Mouse (Mus musculus) heart, adult 11 months (tissue): ENCODE data around the gene Ubr2.

Experiments
- DNase-seq: peaks from one replicate; pipeline ENCODE4 v3.0.0; 2022

Gene Ubr2

GRCm38 (mm10) chr17:47009898-47010721, at the start of gene Ubr2:
Ubr2 (minus strand) TSS chr17:47010556.
- DNase-seq: peak; percentile 100

DNA sequence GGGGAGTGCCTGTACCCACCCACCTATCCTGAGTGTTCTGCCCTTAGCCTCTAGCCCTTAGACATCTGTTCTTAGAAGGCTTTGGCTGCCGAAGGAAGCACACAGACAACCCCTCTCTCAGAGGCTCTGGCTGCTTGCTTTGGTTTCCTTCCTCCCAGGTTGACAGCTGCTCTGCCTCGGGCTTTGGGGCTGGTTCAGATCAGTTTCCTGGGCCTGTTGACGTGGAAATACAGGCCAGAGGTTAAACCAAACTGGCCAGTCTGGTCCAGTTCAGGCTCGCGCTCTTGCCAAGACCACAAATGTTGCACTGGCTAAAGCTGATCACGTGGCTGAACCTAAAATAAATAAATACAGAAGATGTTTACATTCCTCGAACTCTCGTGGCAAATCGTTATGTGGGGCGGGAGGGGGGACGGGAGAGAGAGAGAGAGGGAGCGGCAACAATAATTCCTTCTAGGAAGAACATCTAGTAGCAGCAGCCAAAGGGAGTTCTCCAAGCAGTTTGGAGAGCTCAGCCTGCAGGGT, 49.5 kb upstream of the Ubr2 start:
- DNase-seq: peak; percentile 98

GRCm38 (mm10) chr17:47057966-47058365, 47.6 kb upstream of the Ubr2 start:
- peak; percentile 66 for DNase-seq

GRCm38 (mm10) chr17:47056476-47056875, 46.1 kb upstream of the Ubr2 start:
- DNase-seq: peak; percentile 49

DNA sequence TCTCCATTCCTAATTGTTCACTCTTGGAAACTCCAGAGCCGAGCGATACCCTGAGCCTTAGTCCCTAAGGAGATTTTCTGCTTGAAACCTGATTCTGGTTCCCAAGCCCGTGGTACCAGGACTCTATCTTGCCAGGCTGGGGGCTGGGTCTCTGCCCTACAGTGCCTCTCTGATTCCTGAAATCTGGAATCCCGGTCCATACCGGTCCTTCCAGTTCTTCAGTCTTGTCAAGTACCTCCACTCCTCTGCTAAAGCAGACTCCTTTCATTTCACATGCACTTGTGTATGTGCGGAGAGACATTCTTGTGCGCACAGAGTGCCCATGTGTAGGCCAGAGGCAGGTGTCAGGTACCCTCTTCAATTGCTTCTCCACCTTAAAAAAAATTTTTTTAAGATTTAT, 44.8 kb upstream of the Ubr2 start:
- no peak for DNase-seq

GRCm38 (mm10) chr17:47054613-47055012, 44.3 kb upstream of the Ubr2 start:
- peak; percentile 93 for DNase-seq

- peak; percentile 39 for DNase-seq
These were observed 40.3 kb upstream of the Ubr2 start for GRCm38 (mm10) chr17:47050678-47051077.

DNA sequence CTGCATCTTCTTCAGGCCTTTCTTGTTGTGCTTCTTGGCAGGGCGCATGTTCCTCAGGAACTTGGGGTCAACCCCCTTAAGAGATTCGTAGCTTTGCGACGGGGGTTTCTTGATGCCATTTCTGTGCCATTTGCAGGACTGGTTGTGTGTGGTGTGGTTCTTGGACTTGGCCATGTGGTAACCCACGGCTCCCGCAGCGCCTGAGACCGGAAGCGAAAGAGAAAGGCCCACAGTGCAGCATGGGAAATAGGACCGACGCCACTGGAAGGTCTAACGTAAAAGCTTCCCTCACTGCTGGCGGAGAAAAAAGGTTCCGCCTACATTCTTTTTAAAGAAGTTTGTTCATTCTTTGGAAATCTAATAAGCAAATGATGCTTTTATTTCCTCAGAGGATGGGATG, 32.5 kb upstream of the Ubr2 start:
- peak; percentile 78 for DNase-seq

DNA sequence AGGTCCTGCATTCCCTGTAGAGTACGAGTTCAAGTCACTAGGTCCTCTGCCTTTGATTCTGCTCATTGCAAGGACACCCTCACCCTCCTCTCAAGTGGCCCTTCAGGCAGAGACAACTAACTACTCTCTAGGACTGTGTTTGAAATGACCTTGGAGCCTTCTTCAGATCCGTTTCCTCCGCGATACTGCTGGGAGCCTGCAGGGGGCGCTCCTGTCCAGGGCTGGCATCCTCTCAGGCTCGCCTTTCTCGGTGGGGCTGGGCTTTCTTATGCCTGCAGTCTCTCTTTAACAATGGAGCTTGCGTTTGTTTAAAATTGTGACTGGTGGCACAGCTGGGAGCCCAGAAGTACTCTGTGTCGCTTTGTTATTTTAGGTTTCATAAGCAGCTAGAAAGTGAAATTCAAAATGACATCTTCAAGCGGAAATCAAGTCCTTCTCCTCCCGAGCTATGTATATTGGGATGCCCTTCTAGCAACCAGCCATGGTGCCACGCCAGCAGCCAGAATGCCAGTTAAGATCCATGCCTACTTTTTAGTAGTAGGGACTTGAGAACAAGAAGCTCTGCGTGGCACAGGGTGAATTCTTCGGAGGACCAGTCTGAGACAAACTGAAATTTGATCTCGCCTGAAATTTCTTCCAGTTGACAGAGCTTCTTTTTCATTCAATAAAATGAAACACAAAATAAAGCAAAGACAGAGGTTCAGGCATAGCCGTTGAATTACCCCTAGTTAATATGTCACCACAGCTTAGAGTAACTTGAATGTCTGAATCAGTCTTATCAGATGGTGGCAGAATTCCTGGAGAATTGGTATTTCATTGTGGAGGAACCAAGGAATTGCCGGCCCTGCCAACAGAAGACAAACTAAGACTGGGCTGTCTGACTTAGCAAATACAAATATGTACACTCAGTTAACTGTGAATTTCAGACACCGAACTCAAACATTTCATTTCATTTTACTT, 28.8 kb upstream of the Ubr2 start:
- peak; percentile 97 for DNase-seq

DNA sequence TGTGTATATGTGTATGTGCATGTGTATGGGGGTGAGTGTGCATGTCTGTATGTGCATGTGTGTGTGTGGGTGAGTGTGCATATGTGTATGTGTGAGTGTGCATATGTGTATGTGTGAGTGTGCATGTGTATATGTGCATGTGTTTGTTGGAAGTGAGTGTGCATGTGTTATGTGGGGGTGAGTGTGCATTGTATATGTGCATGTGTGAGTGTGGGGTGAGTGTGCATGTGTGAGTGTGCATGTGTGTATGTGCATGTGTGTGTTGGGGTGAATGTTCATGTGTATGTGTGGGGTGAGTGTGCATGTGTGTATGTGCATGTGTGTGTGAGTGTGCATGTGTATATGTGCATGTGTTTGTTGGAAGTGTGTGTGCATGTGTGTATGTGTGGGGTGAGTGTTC, 24.2 kb upstream of the Ubr2 start:
- DNase-seq: peak; percentile 74

- peak; percentile 87 for DNase-seq
These were observed 23.3 kb upstream of the Ubr2 start for GRCm38 (mm10) chr17:47033643-47034042.

DNA sequence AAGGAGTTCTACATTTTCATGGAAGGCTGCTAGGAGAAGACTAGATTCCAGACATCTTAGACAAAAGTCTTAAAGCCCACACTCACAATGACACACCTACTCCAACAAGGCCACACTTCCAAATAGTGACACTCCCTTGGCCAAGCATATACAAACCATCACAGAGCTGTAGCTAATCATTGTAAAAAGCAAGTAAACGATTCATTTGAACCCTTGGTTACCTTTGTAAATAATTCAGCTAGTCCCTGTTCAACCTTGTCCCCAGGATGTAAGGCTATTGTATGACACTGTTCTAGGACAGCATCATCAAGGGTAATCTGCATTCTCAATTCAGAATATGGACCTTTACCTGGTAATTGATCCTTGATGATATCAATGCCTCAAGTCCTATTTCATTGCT, 14.4 kb upstream of the Ubr2 start:
- DNase-seq: peak; percentile 51

DNA sequence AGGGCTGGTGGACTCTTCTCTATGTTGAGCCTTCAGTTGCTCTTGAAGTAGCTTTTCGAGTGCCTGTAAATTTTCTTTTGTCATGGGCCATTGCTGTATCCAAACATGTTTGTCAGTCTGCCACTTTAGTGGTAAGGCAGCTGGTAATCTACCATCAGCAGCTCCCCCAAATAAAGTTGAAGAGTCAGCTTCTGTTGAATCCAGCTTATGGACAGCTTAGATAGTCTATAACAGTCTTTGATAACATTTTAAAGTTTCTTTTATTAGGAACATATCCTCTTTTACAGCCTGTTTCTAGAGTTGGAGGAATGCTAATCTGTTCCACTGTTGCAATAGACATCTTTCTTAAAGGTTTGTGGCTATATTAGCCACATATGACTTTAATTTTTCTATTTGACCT, 13.0 kb upstream of the Ubr2 start:
- DNase-seq: no peak

DNA sequence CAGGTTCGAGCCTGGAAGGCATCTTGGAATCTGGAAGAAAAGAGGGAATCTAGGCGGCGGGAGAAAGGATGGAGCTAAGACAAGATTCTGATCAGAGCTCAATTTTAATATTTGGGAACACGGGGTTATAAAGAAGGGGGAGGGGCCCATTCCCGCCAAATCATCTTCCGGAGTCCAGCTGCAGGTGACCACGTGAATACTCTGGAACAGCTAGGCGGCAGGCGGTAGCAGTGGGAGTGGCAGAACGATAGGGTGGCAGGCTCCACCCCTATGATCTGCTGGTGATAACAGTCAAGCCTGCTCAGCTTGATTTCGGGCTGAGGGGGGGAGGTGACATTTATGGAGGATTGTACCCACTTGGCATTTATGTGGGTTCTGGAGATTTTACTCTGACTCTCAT, 2.5 kb upstream of the Ubr2 start:
- DNase-seq: peak; percentile 87

GRCm38 (mm10) chr17:47011661-47012043, 1.3 kb upstream of the Ubr2 start:
- peak; percentile 75 for DNase-seq

GRCm38 (mm10) chr17:47010722-47011660, 635 bp upstream of the Ubr2 start:
- DNase-seq: peak; percentile 98

DNA sequence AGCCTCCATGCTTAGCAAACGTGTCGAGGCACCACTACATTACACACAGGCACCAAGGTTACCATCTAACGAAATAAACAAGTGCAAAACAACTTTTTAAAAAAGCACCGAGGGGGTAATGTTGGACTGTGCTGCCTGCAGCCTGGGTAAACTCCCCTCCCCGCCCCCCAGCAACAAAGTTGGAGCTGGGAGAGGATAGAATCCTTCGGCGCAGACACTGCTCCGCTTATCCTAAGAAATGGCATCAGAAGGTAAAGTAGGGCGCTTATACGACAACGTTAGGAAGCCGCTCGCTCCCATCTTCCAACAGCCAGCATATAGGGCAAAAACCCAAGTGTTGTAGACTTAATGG, 834 bp downstream of the Ubr2 start:
- DNase-seq: no peak

DNA sequence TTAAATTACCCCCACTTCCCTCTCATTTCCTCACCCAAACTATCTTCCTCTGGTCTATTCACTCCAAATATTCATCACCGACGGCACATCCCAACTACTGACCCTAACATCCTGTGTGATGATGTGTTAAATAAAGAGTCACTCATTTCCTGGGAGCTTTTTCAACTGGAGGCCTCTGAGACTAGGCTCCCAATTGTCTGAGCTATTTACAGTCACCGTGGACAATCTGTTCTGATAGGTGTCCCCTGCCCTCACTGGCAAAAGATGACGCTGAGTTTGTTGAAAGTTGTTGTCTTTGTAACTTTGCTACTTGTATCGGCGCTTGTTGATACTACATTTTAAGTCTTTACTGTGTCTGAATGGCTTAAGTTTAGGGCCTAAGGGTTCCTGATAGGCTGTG, 1.3 kb downstream of the Ubr2 start:
- peak; percentile 93 for DNase-seq

- DNase-seq: peak; percentile 63
These were observed 1.9 kb downstream of the Ubr2 start for GRCm38 (mm10) chr17:47008506-47008905.

GRCm38 (mm10) chr17:47006741-47007140, 3.6 kb downstream of the Ubr2 start:
- peak; percentile 89 for DNase-seq

- peak; percentile 93 for DNase-seq
These were observed 4.5 kb downstream of the Ubr2 start for GRCm38 (mm10) chr17:47005741-47006405.

DNA sequence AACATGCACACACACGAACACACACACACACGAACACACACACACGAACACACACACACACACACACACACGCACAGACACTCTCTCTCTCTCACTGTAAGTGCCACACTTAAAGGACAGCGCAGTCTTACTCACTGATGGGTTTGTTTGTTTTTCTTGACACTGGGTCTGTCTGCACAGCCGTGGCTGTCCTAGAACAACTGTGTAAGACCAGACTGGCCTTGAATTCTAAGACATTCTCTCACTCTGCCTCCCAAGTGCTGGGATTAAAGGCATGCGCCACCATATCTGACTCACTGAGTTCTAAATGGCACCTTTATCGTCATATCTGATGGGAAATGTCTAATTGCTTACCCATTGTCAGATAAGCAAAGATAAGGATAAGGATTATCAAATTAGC, 7.1 kb downstream of the Ubr2 start:
- DNase-seq: peak; percentile 79
